Mouse (Mus musculus) brain, adult 2 months (tissue): ENCODE results near the gene Kat6b.

Experiments used
- DNase-seq: peaks from one replicate; pipeline ENCODE4 v3.0.0; 2011; ENCODE audit warnings: low read depth, low spot score

Gene Kat6b

GRCm38 (mm10) chr14:21706759-21707571 is 225.7 kb downstream of the Kat6b start:
- DNase-seq, result peak; percentile 77

GRCm38 (mm10) chr14:21709545-21709944 is 228.3 kb downstream of the Kat6b start:
- no peak for DNase-seq

GRCm38 (mm10) chr14:21711231-21711630 is 230.0 kb downstream of the Kat6b start:
- DNase-seq, result no peak

- DNase-seq, result no peak
Measured at GRCm38 (mm10) chr14:21714486-21714885, 233.3 kb downstream of the Kat6b start, which contains the start of gene Dupd1. Gene Dupd1, minus strand, starts transcription at chr14:21714576.

GRCm38 (mm10) chr14:21719646-21720383 is 238.6 kb downstream of the Kat6b start:
- DNase-seq, result no peak

GRCm38 (mm10) chr14:21720430-21721205 is 239.4 kb downstream of the Kat6b start:
- no peak for DNase-seq
